Mouse (Mus musculus): ENCODE measurements at regions not wholly inside any gene's neighbourhood (a gene's known extent, or its start where the extent isn't known, plus 50 kb on each side); places are given as distances from the start of the nearest gene placed in this dataset.

DNA sequence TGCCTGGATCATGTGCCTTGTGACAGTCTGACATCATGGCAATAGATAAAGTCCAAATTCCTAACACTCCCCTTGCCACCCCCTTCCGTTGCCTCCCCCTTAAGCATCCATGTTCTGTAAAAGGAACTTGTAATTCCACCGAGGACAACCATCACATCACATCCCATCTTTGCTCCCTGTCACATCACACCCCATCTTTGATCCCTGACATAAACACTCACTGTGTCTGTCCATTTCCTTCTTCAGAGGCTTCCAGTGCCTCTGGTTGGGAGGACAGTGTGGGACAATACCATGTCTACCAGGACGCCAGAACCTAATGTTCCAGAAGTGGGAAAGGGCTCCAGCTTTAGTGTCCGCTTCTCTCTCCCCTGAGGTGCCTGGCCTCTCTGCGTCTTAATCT is 223.6 kb downstream of the Tex36 start:
- TF ChIP-seq CTCF (IDR thresholded peaks at IDR 0.05; ENCODE audit: low read depth, low read length) = no peak
- no peak for TF ChIP-seq POLR2A (IDR thresholded peaks at IDR 0.05; ENCODE audit: extremely low read depth, insufficient read depth, low read length)
